Mouse (Mus musculus) cortical plate, adult 2 months (tissue): ENCODE measurements around the gene Adgrg7.

ENCODE experiments used
- CTCF ChIP-seq: fragments of 200-500 bp; IDR thresholded peaks from 2 replicates; pipeline ENCODE4 v1.5.1; 2011; ENCODE audit warnings: mild to moderate bottlenecking, control low read depth, low read length; ENCODE audit not compliant: insufficient read depth; ENCODE audit errors: extremely low read depth
- POLR2A ChIP-seq: fragments of 200-500 bp; IDR thresholded peaks from 2 replicates; pipeline ENCODE4 v1.6.1; 2011; ENCODE audit warnings: mild to moderate bottlenecking, low read length, control low read depth; ENCODE audit not compliant: insufficient read depth; ENCODE audit errors: extremely low read depth

- TF ChIP-seq CTCF (no peak), POLR2A (no peak)
Measured at GRCm38 (mm10) chr16:56715608-56716007, 80.0 kb downstream of the Adgrg7 start.
